Mouse (Mus musculus) CD4-positive, CD25-positive, alpha-beta regulatory T cell, adult 2 months (primary cell): ENCODE results near the gene Olfr1253.

Experiments used
- DNase-seq: peaks from one replicate; pipeline ENCODE4 v3.0.0-alpha.2; 2012; ENCODE audit warnings: low read depth, low spot score

Olfr1253 gene

DNA sequence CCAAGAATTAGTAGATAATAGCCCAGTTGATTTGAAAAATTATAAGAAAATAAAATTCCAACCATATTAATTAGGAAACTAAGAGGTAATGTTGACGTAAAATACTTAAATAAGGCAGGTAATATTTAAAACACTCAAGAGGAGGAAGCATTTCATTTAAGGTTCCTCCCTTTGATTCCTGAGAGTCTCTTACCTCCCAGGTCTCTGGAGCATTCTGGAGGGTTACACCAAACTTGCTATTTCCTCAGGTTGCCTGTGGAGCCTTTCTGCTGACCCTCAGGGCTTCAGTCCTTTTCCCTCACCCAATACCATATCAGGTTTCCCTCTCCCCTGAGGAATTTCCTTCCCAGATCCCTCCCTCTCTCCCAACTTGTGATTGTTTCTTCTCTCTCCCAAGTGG lies at the start of gene Olfr1253:
Gene Olfr1253 (minus strand): TSS at position 101 of the 400 bp plus-strand sequence.
- DNase-seq: no peak

DNA sequence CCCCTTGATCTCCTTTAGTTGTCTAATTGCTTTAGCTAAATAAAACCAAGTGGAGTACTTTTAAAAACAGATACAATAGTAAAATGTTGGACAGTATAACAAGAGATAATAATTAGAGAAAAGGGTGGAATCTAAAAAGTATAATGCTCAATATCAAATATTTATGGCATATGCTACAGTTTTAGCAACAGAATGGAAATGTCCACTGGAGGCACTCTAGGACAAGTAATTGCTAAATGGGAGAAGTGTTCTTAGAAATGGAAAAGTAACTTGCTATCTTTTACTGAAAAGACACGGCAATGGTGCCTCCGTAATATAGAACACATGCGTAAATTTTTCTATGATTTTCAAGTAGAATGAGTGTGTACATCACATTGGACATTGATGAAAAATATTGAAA lies 42.7 kb upstream of the Olfr1253 start:
- no peak for DNase-seq

DNA sequence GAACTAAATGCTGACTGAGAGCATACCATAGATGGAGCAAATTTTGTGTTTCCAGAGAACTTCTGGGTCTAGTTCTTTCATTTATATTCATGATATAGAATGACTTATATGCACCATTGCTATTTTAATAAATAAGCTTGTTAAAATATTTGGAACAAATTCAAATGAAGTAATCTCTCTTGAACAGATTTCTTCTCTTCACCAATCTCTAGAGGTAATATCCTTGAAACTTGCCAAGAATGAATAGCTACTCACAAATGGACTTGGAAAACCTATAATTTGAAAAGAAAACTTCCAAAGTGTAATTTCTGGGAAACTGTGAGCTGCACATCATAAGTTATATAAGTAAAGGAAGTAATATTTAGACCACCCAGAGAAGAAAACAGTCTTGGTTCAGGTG lies 36.6 kb upstream of the Olfr1253 start, which contains the start of gene Olfr1254:
Gene Olfr1254 (minus strand): TSS at position 101 of the 400 bp plus-strand sequence.
- no peak for DNase-seq

DNA sequence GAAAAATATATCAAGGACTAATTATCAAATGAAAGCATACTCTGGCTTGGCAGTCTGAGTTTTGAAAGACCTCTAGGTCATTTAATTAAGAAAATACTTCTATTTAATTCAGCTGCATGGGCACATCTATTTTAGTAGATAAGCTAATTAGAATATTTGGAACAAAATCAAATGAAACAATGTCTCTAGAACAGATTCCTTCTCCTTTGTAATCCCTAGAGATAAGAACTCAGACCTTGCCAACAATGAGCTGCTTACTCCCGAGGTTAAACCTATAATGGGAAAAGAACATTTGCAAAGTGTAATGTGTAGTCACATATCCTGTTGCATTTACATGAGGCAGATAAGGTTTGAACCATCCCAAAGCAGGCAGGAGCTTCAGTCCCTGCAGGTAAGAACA lies 32.0 kb downstream of the Olfr1253 start, which contains the start of gene Olfr1252:
Gene Olfr1252 (minus strand): TSS at position 101 of the 400 bp plus-strand sequence.
- DNase-seq: no peak
